Mouse (Mus musculus) frontal cortex, postnatal 10 days (tissue): Measurements from ENCODE around the gene Zfyve21.
A peak's percentile ranks its signal among the peaks of the same experiment; 100 is the strongest.

Experiments used
- DNase-seq, 2 experiments: peaks; one replicate each; pipeline ENCODE4 v3.0.0; 2022; ENCODE audit warnings: low spot score in 2 of 2, mixed read lengths in 1 of 2

The Zfyve21 gene

GRCm38 (mm10) chr12:111813766-111814617 is at the start of gene Zfyve21, which contains the start of gene Xrcc3:
Gene Zfyve21 (plus strand): TSS chr12:111814170.
Gene Xrcc3 (minus strand): TSS chr12:111813873.
- DNase-seq: peak; percentile 98 to 99

- no peak for DNase-seq
Observed at GRCm38 (mm10) chr12:111766313-111767236, 47.4 kb upstream of the Zfyve21 start.

DNA sequence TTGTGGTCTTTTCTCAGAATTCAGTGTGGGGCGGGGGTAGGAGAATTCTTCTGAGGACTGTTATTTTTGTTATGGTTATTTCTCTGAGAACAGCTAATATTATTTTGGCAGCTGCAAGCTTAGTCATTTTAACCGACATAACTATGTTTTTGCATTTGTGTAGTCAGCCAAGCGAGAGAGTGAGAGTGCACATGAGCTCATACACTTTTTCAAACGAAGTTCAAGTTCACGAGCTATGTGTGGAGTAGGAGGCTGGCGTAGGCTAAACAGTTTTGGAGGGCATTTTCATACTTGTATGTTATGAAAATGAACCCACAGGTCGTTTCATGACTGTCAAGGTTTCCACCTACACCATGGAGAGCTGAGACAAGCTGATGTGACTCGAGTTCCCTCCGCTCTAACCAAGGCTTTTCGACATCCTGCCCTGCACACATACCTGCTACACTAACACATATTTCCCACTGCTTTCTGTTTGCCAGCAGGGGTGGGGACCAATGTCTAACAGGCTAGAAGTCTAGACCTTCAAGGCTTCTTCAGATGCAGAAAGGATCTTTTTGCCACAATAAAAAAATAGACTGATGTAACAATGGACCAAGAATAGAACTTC is 45.5 kb upstream of the Zfyve21 start:
- no peak for DNase-seq

- peak in 1 of 2 experiments; percentile 40 for DNase-seq
Observed at GRCm38 (mm10) chr12:111769306-111769705, 44.7 kb upstream of the Zfyve21 start.

- no peak for DNase-seq
Observed at GRCm38 (mm10) chr12:111769816-111770577, 44.0 kb upstream of the Zfyve21 start.

DNA sequence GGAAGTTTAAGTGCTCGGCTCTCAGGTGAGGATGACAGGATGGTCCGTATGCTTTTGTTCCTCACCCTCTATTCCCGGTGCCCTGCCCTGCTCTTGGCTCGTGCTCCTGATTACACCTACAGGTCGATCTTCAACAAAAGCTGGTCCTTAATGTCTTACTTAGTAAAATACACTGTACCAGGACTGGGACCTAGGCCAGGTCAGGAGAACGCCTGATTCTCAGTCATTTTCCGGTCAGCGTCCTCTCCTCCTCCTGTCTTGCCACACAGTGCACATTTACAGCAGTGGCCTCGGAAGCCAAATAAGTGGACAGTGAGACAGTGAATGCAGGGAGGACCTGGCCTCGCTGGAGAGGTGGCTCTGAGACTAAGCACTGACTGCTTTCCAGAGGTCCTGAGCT is 43.3 kb upstream of the Zfyve21 start:
- no peak for DNase-seq

GRCm38 (mm10) chr12:111774156-111774555 is 39.8 kb upstream of the Zfyve21 start:
- DNase-seq: no peak

DNA sequence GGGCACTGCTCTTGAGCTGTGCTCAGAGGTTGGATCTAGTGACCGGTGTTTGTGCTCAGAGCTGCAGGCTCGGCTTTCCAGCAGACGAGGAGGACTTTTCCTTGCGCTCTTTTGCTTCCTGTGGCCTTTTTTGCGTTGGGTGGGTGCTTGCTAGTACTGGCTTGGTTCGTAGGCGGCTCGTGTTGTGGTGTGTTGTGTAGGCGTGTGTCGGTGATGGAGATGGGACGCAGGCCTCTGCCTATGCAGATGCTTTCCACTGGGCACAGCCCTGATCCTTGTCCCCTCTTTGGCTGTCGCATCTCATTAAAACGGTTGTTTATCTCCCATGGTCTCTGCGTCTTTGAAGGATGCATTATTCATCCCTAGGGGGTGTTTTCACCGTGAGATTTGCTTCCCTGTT is 39.1 kb upstream of the Zfyve21 start:
- DNase-seq: no peak

GRCm38 (mm10) chr12:111777919-111778318 is 36.1 kb upstream of the Zfyve21 start:
- DNase-seq: no peak

DNA sequence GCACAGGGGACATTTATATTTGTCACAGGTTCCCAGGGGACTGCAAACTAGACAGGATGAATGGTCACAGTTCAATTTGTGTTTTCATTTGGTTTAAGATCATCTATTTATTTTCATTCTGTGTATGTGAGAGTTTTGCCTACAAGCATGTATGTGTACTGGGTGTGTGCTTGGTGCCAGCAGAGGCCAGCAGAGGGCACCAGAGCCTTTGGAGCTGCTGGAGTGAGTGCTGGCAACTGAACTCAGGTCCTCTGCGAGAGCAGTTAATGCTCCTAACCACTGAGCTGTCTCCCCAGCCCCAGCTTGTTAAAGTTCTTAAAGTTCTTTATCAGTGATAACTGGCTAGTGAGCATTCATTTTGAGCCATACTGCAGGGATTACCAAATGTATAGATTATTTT is 34.4 kb upstream of the Zfyve21 start:
- no peak for DNase-seq

DNA sequence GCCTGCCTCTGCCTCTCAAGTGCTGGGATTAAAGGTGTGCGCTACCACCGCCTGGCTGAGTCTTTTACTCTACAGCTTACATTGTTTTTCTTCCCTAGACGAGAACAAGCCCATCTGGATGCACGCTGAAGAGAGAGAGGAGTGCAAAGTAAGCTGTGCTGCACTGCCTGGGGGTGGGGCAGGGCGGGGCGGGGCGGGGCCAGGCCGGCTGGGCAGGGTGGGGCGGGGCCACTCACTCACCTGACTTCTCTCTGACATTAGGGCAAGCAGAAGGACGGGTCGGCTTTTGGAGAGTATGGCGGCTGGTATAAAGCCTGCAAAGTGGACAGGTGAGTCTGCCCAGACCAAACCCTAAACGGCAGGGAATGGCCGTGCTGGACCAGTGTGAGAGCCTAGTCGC is 28.8 kb upstream of the Zfyve21 start:
- no peak for DNase-seq

DNA sequence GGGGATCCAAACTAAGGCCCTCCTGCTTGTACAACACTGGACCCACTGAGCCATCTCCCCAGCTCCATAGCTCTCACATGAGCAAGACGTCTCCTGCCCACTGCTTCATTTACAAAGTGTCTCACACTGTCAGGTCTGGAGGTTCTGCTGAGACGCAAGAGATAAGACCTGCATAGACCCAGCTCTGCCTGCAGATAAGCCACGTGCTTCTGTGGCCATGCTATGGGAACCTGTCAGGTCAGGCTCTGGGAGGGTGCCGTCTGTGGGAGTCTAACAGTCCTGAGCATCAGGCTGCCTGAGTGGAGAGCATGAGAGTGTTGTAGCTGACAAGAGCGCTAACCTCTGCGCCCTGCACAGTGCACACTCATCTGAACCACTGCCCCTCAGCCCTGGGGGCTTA is 27.0 kb upstream of the Zfyve21 start:
- DNase-seq: no peak

DNA sequence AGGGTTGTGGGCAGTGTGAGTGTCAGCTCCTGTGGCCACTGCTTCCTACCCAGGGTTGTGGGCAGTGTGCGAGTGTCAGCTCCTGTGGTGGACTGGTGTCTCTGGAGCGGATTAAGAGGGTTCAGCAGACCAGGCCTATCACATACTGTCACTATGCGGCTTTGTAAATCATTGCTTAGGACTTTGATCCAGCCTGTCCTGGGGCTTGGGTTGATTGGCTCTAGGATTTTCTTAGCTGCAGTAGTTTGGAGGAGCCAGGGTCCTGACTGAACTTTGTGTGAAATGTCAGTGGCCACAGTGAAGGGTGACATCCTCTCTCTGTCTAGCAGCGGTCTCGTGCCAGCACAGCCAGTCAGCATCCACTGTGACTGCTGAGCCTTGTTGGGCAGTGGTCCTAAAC is 23.9 kb upstream of the Zfyve21 start:
- no peak for DNase-seq

DNA sequence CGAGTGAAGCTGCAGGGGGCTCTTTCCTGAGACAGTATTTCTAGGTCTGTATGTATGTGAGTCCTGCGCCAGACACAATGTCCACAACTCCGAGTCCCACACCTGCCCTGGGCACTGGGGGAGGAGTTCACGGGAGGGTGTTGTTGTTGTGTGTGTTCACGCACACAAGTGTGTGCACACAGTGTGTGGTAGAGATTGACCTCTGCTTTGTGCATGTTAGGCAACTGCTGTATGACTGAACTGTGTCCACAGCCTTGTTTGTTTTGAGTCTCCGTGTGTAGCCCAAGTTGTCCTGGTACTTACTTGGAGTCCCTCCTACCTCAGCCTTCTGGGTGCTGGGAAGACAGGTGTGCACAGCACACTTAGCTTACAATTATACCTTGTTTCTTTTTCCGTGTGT is 23.3 kb upstream of the Zfyve21 start:
- DNase-seq: no peak

DNA sequence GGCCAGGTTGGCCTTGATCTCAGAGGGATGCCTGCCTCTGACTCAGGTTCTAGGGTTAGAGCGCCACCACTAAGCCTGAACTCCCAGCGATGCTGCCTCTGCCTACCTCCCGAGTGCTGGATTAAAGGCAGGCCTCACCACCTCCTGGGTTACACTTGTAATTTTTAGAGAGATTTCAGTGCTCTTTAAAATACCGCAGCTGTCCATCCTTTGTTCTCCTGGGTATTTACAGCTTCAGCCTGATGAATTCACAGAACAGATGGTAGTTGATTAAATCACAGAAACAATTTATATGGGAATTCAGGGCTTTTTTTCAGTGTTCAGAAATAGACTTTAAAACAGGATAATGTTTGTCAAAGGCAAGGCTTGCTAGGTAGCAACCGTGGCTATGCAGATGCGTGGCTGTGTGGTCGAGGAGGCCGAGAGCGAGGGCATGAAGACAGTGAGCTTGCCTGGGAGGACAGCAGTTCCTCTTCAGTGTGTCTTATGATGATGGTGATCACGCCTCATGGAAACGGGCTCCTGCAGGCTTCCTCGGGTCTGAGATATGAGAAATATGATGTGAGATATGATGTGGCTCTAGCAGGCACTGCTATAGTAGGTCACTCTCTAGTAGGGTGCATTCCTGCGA is 22.4 kb upstream of the Zfyve21 start:
- no peak for DNase-seq

DNA sequence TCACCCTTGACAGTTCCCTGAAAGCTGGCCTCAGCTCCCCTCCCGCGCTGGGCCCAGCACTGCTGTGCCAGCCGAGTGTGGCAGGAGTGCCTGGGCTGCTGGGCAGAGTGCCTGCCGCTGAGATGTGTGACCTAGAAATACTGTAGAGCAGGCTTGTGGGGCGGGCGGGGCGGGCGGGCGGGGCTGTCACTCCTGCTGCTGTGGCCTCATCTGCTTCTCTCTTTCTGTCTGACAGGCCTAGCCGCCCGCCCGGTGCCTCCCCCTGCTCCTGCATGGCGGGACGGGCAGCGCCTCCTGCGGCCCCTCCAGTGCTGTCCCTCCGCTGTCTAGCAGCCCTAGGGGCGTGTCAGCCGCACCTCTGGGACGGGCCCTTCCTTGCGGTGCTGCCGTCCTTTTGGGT is 19.9 kb upstream of the Zfyve21 start:
- DNase-seq: no peak

- DNase-seq: no peak
Observed at GRCm38 (mm10) chr12:111794526-111795179, 19.3 kb upstream of the Zfyve21 start.

DNA sequence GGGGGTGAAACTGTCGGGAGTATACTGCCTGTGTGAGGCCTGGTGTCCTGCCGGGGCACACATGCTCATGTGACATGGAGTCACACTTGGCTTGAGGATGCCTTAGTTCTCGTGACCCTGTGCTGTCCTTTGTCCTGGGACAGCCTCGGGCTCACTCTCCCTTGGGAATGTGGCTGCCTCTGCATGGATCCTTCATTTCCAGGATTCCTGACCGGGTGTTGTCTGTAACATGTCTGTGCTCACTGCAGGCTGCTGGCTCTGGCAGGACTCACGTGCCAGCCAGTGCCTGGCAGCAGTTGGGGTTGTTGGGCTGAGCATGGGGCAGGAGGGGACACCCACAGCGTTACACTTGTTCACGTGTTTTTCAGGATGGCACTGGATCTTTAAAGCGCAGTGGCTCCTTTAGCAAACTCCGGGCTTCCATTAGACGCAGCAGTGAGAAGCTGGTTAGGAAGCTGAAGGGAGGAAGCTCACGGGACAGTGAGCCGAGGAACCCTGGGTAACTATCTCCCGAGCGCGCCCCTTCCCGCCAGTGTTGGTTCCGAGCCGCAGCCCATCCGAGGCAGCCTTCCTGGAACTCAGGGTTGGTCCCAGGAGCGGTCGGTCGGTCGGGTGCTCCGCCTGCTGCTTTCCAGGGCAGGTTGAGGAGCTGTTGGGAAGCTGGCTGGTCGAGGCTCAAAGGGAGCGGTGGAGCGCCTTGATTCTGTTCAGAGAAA is 18.6 kb upstream of the Zfyve21 start:
- no peak for DNase-seq

DNA sequence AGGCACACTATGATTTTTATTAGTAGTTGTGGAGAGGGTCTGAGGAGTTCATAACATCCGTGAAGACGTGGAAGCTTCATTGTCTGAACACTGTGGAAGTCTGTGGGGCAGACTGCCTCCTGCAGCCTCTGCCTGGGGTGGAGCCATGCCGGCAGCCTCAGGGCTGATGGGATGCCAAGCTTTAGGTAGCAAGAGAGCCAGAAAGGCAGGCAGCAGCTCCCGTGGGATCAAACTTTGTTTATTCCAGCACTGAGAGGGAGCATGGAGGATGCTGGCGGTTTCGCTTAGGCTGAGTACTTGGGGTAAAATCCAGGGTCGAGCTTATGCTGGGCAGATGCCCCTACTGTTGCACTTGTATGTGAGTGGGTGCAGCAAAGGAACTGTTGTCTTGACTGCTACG is 16.7 kb upstream of the Zfyve21 start:
- DNase-seq: no peak

DNA sequence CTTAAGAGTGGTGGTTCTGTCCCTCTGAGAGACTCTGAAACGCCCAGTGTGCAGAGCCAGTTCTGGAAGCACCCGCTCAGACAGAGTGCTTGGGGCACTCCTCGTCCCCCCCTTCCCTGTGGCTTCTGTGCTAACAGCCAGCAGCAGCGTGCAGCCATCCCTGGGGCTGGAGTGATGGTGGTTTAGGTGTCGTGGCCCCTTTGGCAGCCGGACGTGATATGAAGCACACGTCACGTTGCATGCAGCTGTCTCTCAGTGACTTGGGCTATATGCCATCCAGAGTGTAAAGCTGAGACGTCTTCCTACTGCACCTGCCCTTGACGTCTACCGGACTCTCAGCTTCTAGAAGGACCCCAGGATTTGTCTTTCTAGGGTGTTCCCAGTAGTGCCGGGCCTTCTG is 15.5 kb upstream of the Zfyve21 start:
- DNase-seq: no peak
